Mouse (Mus musculus): ENCODE data around the gene Ano3. TPM values are rescaled to one million over a fixed set of nuclear protein-coding genes. Genes with fewer than 3 reads are reported as not detected.

Ano3 gene
- total RNA-seq, 2 experiments from 2014 or later: 0.17 to 0.31 TPM

GRCm38 (mm10) chr2:110814964-110815363 is 135.8 kb downstream of the Ano3 start:
- DNase-seq (ENCODE audit: low spot score in 2 of 2): no peak

- no peak for DNase-seq (ENCODE audit: low spot score in 2 of 2)
Measured at GRCm38 (mm10) chr2:110806302-110807093, 144.2 kb downstream of the Ano3 start.

DNA sequence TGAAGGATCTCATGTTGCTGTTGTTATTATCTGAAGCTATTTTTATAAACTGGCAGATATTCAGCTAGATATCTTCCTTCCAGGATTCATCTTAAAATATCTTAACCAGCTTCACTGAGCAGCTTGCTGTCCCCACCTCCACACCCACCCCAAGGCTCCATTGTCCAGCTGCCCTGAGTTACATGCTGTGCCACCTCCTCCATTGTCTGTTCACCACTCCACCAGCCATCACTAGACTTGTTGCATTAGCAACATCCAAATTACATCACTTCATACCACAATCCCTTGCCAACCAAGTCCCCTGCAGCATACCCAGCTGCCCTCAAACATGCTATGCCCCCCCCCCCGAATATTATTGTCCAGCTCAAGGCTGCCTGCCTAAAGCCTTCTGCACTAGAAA is 154.8 kb downstream of the Ano3 start:
- DNase-seq (ENCODE audit: low spot score in 2 of 2): no peak

DNA sequence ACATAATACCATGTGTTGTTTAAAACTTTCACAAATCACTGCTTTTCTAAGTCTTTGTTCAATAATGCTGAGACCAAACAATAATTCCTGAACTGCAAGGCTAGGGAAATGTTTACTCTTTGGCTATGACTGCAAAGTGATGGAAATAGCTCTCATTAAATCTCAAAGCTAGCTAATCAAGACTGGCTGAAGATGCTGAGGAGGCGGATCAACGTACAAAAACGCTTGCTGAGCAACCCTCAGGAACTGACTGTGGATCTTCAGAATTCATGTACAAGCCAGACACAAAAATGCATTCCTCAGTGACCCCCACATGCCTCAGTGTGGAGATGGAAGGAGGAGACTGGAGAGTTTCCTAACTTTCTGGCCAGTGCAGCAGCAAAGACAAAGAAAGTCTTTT is 155.3 kb downstream of the Ano3 start:
- no peak for DNase-seq (ENCODE audit: low spot score in 2 of 2)

GRCm38 (mm10) chr2:110787396-110787795 is 163.3 kb downstream of the Ano3 start:
- no peak for DNase-seq (ENCODE audit: low spot score in 2 of 2)

DNA sequence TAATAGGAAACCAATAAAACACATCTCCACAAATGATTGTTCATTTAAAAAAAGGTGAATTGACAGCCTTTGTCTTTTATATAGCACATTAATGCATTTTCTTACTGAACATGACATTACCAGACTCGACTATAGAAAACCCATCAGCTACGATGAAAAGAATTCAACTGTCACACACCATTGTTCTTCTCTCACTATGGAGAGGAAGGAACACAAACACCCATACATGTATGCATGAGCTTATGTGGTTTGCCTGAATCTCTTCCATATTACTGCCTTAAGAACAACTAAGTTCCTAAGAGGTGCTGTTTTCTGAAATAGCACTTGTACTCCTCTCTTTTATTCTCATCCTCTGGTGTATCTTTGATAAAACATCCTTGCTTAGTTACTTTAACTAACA is 191.3 kb downstream of the Ano3 start:
- DNase-seq (ENCODE audit: low spot score in 2 of 2): no peak

DNA sequence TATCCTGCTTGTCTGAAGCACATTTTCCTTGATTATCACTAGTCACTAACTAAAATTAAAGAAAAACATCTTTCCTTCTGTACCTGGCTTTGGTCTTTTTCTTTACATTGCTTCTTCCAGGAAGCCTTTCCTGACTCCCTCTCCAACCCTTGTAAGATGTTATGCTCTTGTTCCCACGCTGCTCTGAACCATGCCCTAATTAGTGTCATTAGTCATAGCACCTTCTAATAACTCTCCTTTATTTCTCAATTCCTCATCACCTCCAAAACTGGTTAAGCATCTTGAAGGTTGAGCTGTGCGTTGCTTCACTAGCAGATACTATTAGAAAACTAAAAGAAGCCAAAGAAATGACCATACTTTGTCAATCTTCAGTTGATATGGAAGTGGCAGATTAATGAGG is 193.2 kb downstream of the Ano3 start:
- no peak for DNase-seq (ENCODE audit: low spot score in 2 of 2)

DNA sequence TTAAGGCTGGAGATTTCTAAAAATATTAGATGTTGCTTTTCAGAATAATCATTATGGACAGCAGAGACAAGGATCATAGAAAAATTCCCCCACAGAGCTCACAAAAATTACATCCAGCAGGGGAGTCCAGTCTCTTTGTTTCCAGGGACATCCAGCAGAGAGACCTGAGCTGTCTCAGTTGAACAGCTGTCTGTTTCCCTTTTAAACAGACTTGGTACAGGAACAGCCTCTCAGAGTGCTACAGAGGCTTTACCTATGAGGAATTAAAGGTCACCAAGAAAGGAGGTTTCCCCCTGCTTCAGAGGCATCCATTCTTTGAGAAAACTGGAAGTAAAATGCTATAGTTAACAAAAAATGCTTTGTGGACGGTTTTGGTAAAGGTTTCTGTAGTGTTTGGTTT is 210.2 kb downstream of the Ano3 start:
- DNase-seq (ENCODE audit: low spot score in 2 of 2): no peak

DNA sequence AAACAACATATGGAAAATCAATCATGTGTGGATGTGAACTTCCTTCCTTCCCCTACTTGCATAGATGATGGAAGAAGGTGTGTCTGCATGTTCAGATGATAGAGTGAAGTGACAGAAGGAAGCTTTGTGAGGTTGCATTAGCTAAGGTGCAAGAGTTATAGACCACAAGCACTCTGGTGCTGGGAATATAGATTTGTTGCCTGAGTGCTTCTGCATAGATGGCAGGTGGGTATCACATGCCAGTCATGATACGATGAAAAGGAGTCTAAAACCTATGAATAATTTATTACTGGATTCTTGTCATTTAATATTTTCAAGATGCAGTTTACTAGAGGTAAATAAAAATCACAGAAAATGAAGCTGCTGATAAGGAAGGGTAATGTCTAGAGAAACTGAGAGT is 210.9 kb downstream of the Ano3 start:
- DNase-seq (ENCODE audit: low spot score in 2 of 2): no peak

DNA sequence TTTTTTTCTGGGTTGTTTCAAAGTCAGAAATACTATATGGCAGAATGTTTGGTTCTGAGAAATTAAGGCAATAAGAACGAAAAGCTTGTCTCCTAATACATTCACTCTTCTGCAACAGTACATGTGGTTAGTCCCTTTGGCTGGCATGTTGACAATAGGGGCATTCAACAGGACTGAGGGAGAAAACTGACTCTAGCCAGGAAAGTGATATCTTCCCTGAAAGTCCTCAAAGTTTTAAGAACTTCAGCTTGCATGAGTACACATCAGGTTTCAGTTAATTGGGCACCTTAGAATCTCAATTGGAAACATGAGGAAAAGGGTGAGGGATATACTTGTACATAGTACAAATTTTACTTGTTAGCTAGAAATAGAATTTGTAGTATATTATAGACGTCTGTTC is 212.7 kb downstream of the Ano3 start:
- DNase-seq (ENCODE audit: low spot score in 2 of 2): no peak

DNA sequence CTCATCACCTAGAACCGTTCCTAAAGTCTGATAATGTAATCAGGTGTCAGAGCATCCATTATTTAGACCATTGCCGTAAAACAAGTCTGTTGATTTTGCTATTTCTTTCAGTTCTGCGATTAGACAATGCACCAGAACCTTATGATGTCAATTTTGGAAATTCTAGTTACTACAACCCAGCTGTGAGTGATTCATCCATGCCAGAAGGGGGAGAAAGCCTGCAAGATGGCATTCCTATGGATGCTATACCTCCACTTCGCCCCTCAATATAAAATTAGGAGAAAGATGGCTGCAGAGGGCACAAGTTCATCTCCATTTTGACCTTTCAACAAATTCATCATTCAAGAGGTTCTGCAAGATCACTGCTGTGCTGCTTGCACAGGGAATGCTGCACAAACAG is 213.5 kb downstream of the Ano3 start:
- DNase-seq (ENCODE audit: low spot score in 2 of 2): no peak

- no peak for DNase-seq (ENCODE audit: low spot score in 2 of 2)
Measured at GRCm38 (mm10) chr2:110726106-110726505, 224.6 kb downstream of the Ano3 start.

GRCm38 (mm10) chr2:110722208-110722607 is 228.5 kb downstream of the Ano3 start:
- no peak for DNase-seq (ENCODE audit: low spot score in 2 of 2)

DNA sequence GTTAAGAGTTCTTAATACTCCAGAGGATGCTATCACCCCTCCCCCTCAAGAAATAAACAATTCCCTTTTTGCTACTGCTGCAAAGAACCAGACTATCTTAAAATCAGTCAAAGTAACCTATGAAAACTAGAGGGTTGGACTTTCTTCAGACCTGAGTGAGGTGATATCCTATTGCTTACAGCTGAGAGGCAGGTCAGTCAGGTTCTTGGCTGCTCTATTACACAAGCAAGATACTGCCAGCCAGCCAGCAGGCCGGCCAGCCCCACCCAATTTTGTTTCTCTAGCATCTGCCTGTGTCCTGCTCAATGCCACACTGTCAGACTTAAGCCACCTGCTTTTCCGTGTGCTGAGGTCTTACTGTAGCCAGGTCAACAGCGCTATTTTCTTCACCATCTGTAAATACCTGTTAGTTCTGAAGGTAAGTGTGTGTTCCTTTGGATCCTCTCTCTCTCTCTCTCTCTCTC is 229.4 kb downstream of the Ano3 start, which contains the start of gene Muc15:
Gene Muc15 (plus strand): TSS at position 51 of the 464 bp plus-strand sequence.
- no peak for DNase-seq (ENCODE audit: low spot score in 2 of 2)

DNA sequence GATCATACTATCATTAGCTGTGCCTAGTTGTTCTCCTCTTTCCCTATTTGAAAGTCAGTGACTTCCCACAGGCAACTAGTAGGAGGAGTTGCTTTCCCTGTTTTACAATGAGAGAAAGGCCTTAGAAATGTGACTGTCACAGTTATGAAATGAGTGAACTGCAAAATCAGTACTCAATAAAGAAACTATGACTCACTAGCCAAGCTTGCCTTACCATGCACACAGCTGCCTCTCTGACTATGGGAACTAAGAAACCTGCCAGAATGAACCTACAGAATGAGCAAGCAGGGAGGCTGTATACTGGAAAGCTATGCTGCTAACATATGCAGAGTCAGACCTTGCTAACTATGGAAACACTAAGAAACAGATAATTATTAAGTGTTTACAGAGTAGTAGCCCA is 231.7 kb downstream of the Ano3 start:
- no peak for DNase-seq (ENCODE audit: low spot score in 2 of 2)

GRCm38 (mm10) chr2:110710055-110710720 is 240.5 kb downstream of the Ano3 start:
- DNase-seq (ENCODE audit: low spot score in 2 of 2): no peak

- DNase-seq (ENCODE audit: low spot score in 2 of 2): no peak
Measured at GRCm38 (mm10) chr2:110709436-110709835, 241.3 kb downstream of the Ano3 start.

GRCm38 (mm10) chr2:110671071-110671624 is 279.6 kb downstream of the Ano3 start:
- DNase-seq (ENCODE audit: low spot score in 2 of 2): no peak

DNA sequence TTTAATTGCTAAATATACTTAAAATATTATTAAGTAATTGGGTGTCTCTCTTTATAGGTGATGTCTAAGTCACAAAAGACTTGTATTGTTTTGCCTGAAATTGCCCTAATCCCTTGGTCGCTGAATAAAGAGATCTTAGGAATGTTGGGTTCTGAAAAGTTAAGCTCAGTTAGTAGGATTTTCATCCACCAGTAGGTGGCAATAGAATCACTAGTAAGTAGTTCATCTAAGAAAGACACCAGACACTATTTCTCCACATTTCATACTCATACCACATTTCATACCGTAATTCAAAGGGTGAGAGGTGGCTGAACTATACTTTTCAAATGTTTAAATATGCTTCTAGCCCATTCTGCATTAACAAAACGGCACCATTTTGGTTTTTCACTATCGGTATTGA is 287.4 kb downstream of the Ano3 start:
- DNase-seq (ENCODE audit: low spot score in 2 of 2): no peak

- DNase-seq (ENCODE audit: low spot score in 2 of 2): no peak
Measured at GRCm38 (mm10) chr2:110644846-110645245, 305.9 kb downstream of the Ano3 start.

- DNase-seq (ENCODE audit: low spot score in 2 of 2): no peak
Measured at GRCm38 (mm10) chr2:110644358-110644757, 306.4 kb downstream of the Ano3 start.
